In the genomic region with DNA sequence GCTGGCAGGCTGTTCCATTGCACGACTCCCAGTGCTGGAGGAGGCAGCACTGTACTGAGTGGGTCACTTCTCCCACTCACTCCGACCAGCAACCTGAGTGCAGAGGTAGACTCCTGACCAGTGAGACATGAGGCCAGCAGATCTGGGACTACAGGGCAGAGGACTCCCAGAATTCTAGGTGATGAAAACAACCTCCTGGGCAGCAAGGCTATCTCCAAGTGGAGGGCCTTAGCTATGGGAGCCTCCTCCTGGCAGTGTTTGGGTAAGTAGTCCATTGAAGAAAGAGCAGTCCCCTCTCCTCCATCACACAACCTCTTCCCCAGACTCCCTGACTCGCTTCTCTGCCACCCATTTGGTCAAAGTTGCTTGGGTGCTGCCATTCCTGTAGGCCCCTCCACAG, we compare ENCODE assay signal across 27 mouse cellular contexts. TPM values are rescaled to one million over a fixed set of nuclear protein-coding genes. Genes with fewer than 3 reads are reported as not detected.
DNase-seq lines count a peak whose midpoint lies in the region; ATAC-seq and TF ChIP-seq lines count a peak whose summit lies in the region.
"Had no signal": no experiment of that assay in that cellular context is flagged by ENCODE, and none has a peak within 500 bp of the region (broad histone marks: within the 10 kb centered on the region; RNA-seq: fewer than 3 reads in every experiment).

No protein-coding gene starts in this region.

- intact Hi-C loops in heart, postnatal 25 days (cut with DNase I) = no loop called here

- no peak overlapping the region for H3K9ac ChIP-seq in limb, embryonic 11.5 days (ENCODE audit: low read length)
- H3K9ac ChIP-seq in stomach, postnatal 0 days (ENCODE audit: low read length) = no peak overlapping the region
- H3K9ac ChIP-seq: embryonic facial prominence, embryonic 12.5 days; forebrain, embryonic 13.5 days; forebrain, embryonic 15.5 days had no signal

- H3K4me2 ChIP-seq in limb, embryonic 11.5 days (ENCODE audit: low read depth, severe bottlenecking) = no peak overlapping the region
- H3K4me2 ChIP-seq in stomach, postnatal 0 days (replicated peaks; ENCODE audit: low read depth) = no peak overlapping the region
- H3K4me2 ChIP-seq: embryonic facial prominence, embryonic 12.5 days; forebrain, embryonic 13.5 days; forebrain, embryonic 15.5 days had no signal

- peak; percentile 80 for DNase-seq in heart, adult 11 months
- DNase-seq in heart, postnatal 25 days (ENCODE audit: low spot score) = no peak
- DNase-seq in limb, embryonic 11.5 days (ENCODE audit: low spot score) = peak; percentile 7
- no peak for DNase-seq in limb, embryonic 10.5 days (ENCODE audit: low spot score)
- peak; percentile 5 for DNase-seq in stomach, postnatal 0 days (ENCODE audit: low spot score)
- DNase-seq: adrenal gland, adult 8-10 months; adrenal gland, postnatal 14 days; adrenal gland, postnatal 36 days; B cell, adult 2 months; cerebellum, adult 11-12 months; cerebellum, adult 2 months; cerebellum, adult 9-10 months; cerebellum, postnatal 10 days; cerebellum, postnatal 25 days had no signal

- no peaks in the 10 kb centered on the region for H3K27me3 ChIP-seq in limb, embryonic 11.5 days (ENCODE audit: control insufficient read depth, insufficient read depth, low read length)
- no peaks in the 10 kb centered on the region for H3K27me3 ChIP-seq in limb, embryonic 10.5 days (ENCODE audit: low read depth, poor library complexity, severe bottlenecking)
- H3K27me3 ChIP-seq in stomach, postnatal 0 days (ENCODE audit: control insufficient read depth, insufficient read depth, low read length) = no peaks in the 10 kb centered on the region
- H3K27me3 ChIP-seq: embryonic facial prominence, embryonic 12.5 days; forebrain, embryonic 13.5 days; forebrain, embryonic 15.5 days had no signal

- H3K9me3 ChIP-seq in limb, embryonic 11.5 days (ENCODE audit: control insufficient read depth, low read length) = no peaks in the 10 kb centered on the region
- no peaks in the 10 kb centered on the region for H3K9me3 ChIP-seq in limb, embryonic 10.5 days (replicated peaks)
- no peaks in the 10 kb centered on the region for H3K9me3 ChIP-seq in stomach, postnatal 0 days (ENCODE audit: control insufficient read depth, low read length)
- H3K9me3 ChIP-seq: embryonic facial prominence, embryonic 12.5 days; forebrain, embryonic 15.5 days; G1E had no signal

- no peaks in the 10 kb centered on the region for H3K4me1 ChIP-seq in limb, embryonic 11.5 days (ENCODE audit: control insufficient read depth, insufficient read depth, low read length)
- H3K4me1 ChIP-seq in limb, embryonic 10.5 days = no peaks in the 10 kb centered on the region
- H3K4me1 ChIP-seq in stomach, postnatal 0 days (replicated peaks; ENCODE audit: control insufficient read depth, insufficient read depth) = no peaks in the 10 kb centered on the region
- H3K4me1 ChIP-seq: embryonic facial prominence, embryonic 10.5 days; embryonic facial prominence, embryonic 12.5 days; forebrain, embryonic 13.5 days; forebrain, embryonic 15.5 days had no signal

- WGBS in limb, embryonic 11.5 days = 80% methylated on average over 3 of the region's 3 CpGs
- WGBS in limb, embryonic 10.5 days = 80% methylated on average over 3 of the region's 3 CpGs
- 77% methylated on average over 3 of the region's 3 CpGs for WGBS in stomach, postnatal 0 days

- no peak for ATAC-seq in limb, embryonic 11.5 days (ENCODE audit: insufficient number of reproducible peaks, low FRiP score, low TSS enrichment, low read depth)
- ATAC-seq in stomach, postnatal 0 days (ENCODE audit: low FRiP score, low TSS enrichment) = no peak
- ATAC-seq: activated CD4-positive, CD25-positive, alpha-beta regulatory T cell, adult 4 months; CD4-positive, CD25-positive, alpha-beta regulatory T cell, adult 4 months; forebrain, embryonic 13.5 days; forebrain, embryonic 15.5 days; Patski had no signal

- H3K27ac ChIP-seq in limb, embryonic 11.5 days (replicated peaks; ENCODE audit: low read depth, low read length) = no peak overlapping the region
- no peak overlapping the region for H3K27ac ChIP-seq in limb, embryonic 10.5 days
- no peak overlapping the region for H3K27ac ChIP-seq in stomach, postnatal 0 days (replicated peaks)
- H3K27ac ChIP-seq: embryonic facial prominence, embryonic 10.5 days; embryonic facial prominence, embryonic 12.5 days; forebrain, embryonic 13.5 days; forebrain, embryonic 15.5 days had no signal

- TF ChIP-seq EP300 in stomach, postnatal 0 days (optimal IDR thresholded peaks at IDR 0.05) = no peak

- no peaks in the 10 kb centered on the region for H3K36me3 ChIP-seq in limb, embryonic 11.5 days (ENCODE audit: control insufficient read depth, insufficient read depth, low read length)
- no peaks in the 10 kb centered on the region for H3K36me3 ChIP-seq in limb, embryonic 10.5 days
- H3K36me3 ChIP-seq in stomach, postnatal 0 days (ENCODE audit: control insufficient read depth, insufficient read depth, low read length) = no peaks in the 10 kb centered on the region
- H3K36me3 ChIP-seq: embryonic facial prominence, embryonic 10.5 days; embryonic facial prominence, embryonic 12.5 days; forebrain, embryonic 15.5 days; G1E had no signal

- no peak overlapping the region for H3K4me3 ChIP-seq in limb, embryonic 11.5 days (ENCODE audit: low read depth, low read length)
- no peak overlapping the region for H3K4me3 ChIP-seq in limb, embryonic 10.5 days
- no peak overlapping the region for H3K4me3 ChIP-seq in stomach, postnatal 0 days (ENCODE audit: low read depth, low read length)
- H3K4me3 ChIP-seq: embryonic facial prominence, embryonic 10.5 days; embryonic facial prominence, embryonic 12.5 days; forebrain, embryonic 13.5 days; forebrain, embryonic 15.5 days had no signal

- no peak for TF ChIP-seq CTCF in stomach, postnatal 0 days (IDR thresholded peaks at IDR 0.05; ENCODE audit: low read depth)

RNA-seq across cellular contexts. Expression of a gene that starts 31.6 kb away (rescaled TPM):
- total RNA-seq in heart, postnatal 25 days (2021) = under 1 TPM; 0.11 to 0.16 TPM
- polyA plus RNA-seq in limb, embryonic 11.5 days (2014; fragmentation: Nextera tagmentation; extraction: Ambion mirVana) = not detected in 2 replicates
- not detected in 2 replicates for polyA plus RNA-seq in limb, embryonic 10.5 days (2016; fragmentation: Nextera tagmentation; extraction: Ambion mirVana)
- not detected in 2 replicates for polyA plus RNA-seq in stomach, postnatal 0 days (2015; fragmentation: Nextera tagmentation; extraction: Ambion mirVana)
- total RNA-seq: adrenal gland, adult 18-20 months; adrenal gland, adult 8-10 months; adrenal gland, postnatal 14 days; adrenal gland, postnatal 36 days; CH12.LX had no signal
- polyA plus RNA-seq: activated CD4-positive, CD25-positive, alpha-beta regulatory T cell, adult 4 months; CD4-positive, CD25-positive, alpha-beta regulatory T cell, adult 4 months; cerebellum, adult 2 months; cortical plate, adult 2 months; embryonic facial prominence, embryonic 10.5 days; embryonic facial prominence, embryonic 12.5 days; embryonic facial prominence, embryonic 14.5 days; forebrain, embryonic 11.5 days; forebrain, embryonic 13.5 days; forebrain, embryonic 15.5 days; G1E; Patski had no signal

Comparison
In these comparisons a context has a peak if more than half of its experiments do, and no peak if none do; other contexts are left out.
1. DNase-seq: peak in heart, adult 11 months (single experiment), limb, embryonic 11.5 days (single experiment) and stomach, postnatal 0 days (single experiment); none in heart, postnatal 25 days (single experiment) and limb, embryonic 10.5 days (single experiment).